Mouse (Mus musculus) adrenal gland, postnatal 10 days (tissue): Measurements from ENCODE around the gene Mgat3. TPM values are rescaled to one million over a fixed set of nuclear protein-coding genes. Genes with fewer than 3 reads are reported as not detected.

ENCODE experiments used
- DNase-seq: peaks from one replicate; pipeline ENCODE4 v3.0.0; 2021; ENCODE audit warnings: mixed read lengths
- total RNA-seq, 2 experiments: library from RNA; stranded (reverse); gene quantifications; 2 replicates each; pipeline ENCODE4 v1.2.3; 2021

Mgat3 gene
- total RNA-seq, 2 experiments from 2014 or later = 6.0 to 8.0 TPM

GRCm38 (mm10) chr15:80181561-80181960 is 8.0 kb downstream of the Mgat3 start:
- DNase-seq = no peak

GRCm38 (mm10) chr15:80182072-80182700 is 8.7 kb downstream of the Mgat3 start:
- DNase-seq = no peak

GRCm38 (mm10) chr15:80188927-80189326 is 15.4 kb downstream of the Mgat3 start:
- DNase-seq = no peak

GRCm38 (mm10) chr15:80190075-80190474 is 16.6 kb downstream of the Mgat3 start:
- DNase-seq = no peak

GRCm38 (mm10) chr15:80191585-80192245 is 18.2 kb downstream of the Mgat3 start:
- no peak for DNase-seq

GRCm38 (mm10) chr15:80192246-80192585 is 18.7 kb downstream of the Mgat3 start:
- DNase-seq = no peak

- no peak for DNase-seq
These were observed 19.3 kb downstream of the Mgat3 start for GRCm38 (mm10) chr15:80192847-80193246.

GRCm38 (mm10) chr15:80199556-80199955 is 26.0 kb downstream of the Mgat3 start:
- DNase-seq = no peak

GRCm38 (mm10) chr15:80202111-80202775 is 28.7 kb downstream of the Mgat3 start:
- no peak for DNase-seq

GRCm38 (mm10) chr15:80203406-80203805 is 29.9 kb downstream of the Mgat3 start:
- peak; percentile 50 for DNase-seq

GRCm38 (mm10) chr15:80206057-80206565 is 32.6 kb downstream of the Mgat3 start:
- no peak for DNase-seq

GRCm38 (mm10) chr15:80208446-80208845 is 34.9 kb downstream of the Mgat3 start:
- DNase-seq = no peak

- no peak for DNase-seq
These were observed 40.2 kb downstream of the Mgat3 start for GRCm38 (mm10) chr15:80213688-80214087.

GRCm38 (mm10) chr15:80215716-80216479 is 42.4 kb downstream of the Mgat3 start:
- DNase-seq = peak; percentile 54

- DNase-seq = no peak
These were observed 42.9 kb downstream of the Mgat3 start for GRCm38 (mm10) chr15:80216480-80216820.

- DNase-seq = peak; percentile 36
These were observed 44.0 kb downstream of the Mgat3 start for GRCm38 (mm10) chr15:80217476-80217875.

- peak; percentile 23 for DNase-seq
These were observed 45.7 kb downstream of the Mgat3 start for GRCm38 (mm10) chr15:80219211-80219610.

- no peak for DNase-seq
These were observed 46.5 kb downstream of the Mgat3 start for GRCm38 (mm10) chr15:80219705-80220657.

GRCm38 (mm10) chr15:80221031-80221430 is 47.5 kb downstream of the Mgat3 start:
- no peak for DNase-seq

GRCm38 (mm10) chr15:80223751-80224150 is 50.2 kb downstream of the Mgat3 start:
- no peak for DNase-seq

- DNase-seq = peak; percentile 92
These were observed 51.7 kb downstream of the Mgat3 start for GRCm38 (mm10) chr15:80225208-80225607.
